Mouse (Mus musculus): ENCODE data around the gene Olfr228.
"Not testable (repeated sequence)": the region's sequence is repeated elsewhere in the genome, so short reads cannot be mapped to it uniquely, and the experiment has no call there.

The Olfr228 gene

DNA sequence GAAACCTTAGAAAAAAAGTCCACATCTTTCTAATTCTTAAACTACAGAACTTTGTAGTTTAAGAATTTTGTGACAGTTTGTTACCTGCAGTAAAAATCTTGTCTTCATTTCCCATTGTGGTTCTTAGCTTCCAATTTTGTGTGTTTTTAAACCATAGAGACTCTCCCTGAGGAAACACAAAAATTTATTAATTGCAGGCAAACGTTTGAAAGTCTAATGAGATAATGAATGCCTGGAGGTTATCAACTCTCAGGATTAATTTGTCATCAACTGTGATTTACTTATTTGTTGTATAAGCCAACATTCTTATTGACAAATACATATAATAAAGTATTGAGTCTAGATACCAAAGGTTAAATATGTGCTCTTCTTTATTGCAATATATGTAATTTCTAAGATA lies at the start of gene Olfr228:
Olfr228 (minus strand) TSS at position 101 of the 400 bp plus-strand sequence.
- ChIA-PET POLR2A (no interaction called here), CTCF (no interaction called here)

DNA sequence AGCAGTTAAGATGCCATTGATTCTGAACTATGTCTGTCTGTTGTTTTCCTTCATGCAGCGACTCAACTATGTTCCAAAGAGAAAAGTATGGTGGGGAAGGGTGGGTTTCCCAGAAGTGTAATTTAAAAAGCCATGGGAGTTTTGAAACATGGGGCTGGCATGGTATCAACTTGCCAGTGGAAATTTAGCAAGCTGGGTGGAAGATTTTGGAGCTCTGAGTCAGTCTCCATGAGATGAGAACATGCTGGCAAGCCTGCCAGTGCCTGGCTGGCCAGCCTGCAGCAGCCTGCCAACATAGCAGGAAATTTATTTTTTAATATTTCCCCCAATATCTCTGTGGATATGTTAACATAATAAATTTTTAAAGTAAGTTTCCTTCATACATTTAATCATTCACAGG lies 43.8 kb upstream of the Olfr228 start:
- ChIA-PET POLR2A (no interaction called here), CTCF (no interaction called here)

DNA sequence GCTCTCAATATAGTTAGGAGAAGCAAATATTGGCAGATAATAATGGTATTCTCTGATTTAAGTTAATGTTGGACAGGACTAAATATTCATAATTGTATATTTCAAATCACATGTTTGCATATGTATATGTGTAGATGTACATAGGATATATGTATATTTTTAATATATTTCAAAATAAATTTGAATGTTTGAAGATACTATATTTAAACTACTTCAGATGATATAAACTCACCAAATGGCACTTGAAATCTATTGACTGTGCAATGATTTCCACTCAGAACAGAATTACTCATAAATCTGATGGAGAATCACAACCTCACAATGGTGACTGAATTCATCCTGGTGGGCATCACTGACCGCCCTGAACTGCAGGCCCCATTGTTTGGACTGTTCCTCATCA lies 21.0 kb upstream of the Olfr228 start, which contains the start of gene Olfr1076:
Olfr1076 (plus strand) TSS at position 301 of the 400 bp plus-strand sequence.
- POLR2A ChIA-PET = no interaction called here

DNA sequence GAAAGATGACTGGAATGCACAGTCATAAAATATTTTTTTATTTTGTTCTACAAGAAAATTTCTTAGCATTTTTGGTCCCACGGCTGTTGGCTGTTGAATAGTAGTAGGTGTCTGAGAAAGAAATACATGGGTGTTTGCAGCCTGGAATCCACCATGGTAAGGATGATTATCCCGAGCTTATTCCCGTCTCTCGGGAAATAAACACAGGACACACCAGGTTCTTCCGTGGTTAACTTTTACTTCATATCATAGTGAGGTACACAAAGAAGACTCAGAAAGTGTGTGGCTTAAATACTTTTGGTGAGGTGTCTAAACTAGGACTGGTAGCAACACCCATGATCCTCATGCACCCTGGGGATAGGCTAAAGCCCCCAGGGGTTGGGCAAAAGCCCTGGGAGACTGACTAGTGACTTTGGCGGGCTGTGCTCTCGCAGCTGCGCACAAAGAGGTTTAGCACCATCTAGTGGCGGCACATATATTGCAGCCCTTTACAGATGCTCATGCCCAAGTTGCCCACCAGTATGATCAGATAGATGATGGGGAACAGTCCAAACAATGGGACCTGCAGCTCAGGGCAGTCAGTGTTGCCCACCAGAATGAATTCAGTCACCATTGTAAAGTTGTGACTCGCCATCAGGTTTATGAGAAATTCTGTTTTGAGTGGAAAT lies 22.6 kb downstream of the Olfr228 start:
- POLR2A ChIA-PET = no interaction called here
- CTCF ChIA-PET = no interaction called here

More for the DNA sequence above, 21.0 kb upstream of the Olfr228 start, which contains the start of gene Olfr1076:
- CTCF ChIA-PET = no interaction called here

DNA sequence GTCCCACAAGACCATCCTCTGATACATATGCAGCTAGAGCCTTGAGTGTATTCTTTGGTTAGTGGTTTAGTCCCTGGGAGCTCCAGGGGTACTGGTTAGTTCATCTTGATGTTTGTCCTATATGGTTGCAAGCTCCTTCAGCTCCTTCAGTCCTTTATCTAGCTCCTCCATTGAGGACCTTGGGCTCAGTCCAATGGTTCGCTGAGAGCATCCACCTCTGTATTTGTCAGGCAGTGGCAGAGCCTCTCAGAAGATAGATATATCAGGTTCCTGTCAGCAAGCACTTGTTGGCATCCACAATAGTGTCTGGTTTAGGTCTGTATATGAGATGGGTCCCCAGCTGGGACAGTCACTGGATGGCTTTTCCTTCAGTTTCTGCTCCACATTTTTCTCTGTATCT lies 26.8 kb downstream of the Olfr228 start:
- ChIA-PET CTCF (no interaction called here), POLR2A (no interaction called here)

DNA sequence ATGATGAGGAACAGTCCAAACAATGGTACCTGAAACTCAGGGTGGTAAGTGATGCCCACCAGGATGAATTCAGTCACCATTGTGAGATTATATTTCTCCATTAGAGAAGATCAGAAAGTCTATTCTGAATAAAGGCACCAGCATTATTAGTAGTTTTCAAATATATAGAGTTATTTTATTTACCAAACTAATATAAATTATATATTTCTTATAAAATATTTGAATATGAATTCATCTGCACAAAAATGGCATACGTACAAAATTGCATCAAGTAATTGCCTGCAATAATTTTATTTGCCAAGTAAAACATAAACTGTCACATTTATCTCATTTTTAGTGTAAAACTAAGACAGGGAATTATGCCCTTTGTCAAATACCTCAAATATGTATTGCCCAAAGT lies 31.0 kb downstream of the Olfr228 start, which contains the start of gene Olfr1066:
Olfr1066 (minus strand) TSS at position 101 of the 400 bp plus-strand sequence.
- ChIA-PET CTCF (no interaction called here), POLR2A (no interaction called here)

DNA sequence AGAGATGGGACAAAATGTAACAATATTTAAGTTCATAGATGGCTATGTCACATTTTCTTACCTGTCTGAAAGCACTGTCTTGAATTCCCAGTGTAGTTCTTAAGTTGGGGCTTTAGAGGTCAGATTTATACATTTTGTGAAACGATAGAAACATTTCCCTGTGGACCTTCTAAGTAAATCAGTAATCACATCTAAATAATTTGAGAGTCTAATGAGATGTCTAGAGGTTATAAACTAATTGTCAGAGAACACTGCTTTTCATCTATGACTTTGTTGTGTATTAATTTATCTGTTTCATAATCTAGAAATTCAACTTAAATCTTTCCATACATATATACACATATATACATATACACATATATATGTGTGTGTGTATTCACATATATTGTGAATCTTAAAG lies 36.7 kb downstream of the Olfr228 start, which contains the start of gene Olfr1065:
Olfr1065 (minus strand) TSS at position 101 of the 400 bp plus-strand sequence.
- CTCF ChIA-PET = not testable (repeated sequence)

DNA sequence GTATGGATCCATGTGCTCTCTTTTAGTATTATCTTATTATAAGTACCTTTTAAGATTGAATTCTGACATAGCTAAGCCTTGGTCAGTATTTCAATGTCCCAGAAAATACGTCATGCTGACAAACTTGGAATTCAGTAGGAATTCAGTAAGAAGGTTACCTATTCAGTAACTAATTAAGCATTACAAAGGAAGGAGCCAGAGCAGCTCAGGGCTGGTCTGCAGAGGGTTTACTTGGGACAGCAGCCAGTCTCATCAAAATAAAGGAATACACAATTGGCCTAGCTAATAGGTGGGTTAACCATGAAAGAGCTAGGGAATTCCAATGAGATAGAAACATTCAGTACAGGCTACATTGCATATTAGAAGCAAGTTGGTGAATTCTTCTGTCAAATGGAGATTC lies 45.1 kb downstream of the Olfr228 start:
- CTCF ChIA-PET, POLR2A ChIA-PET: not testable (repeated sequence)

More for the DNA sequence above, 36.7 kb downstream of the Olfr228 start, which contains the start of gene Olfr1065:
- POLR2A ChIA-PET = not testable (repeated sequence)

Measured in embryonic stem cell, embryonic (primary cell).